In genomic region chr2:178412598-178412997, GRCm38 (mm10) we compare ENCODE assay signal across 10 mouse cellular contexts. TPM values are rescaled to one million over a fixed set of nuclear protein-coding genes. Genes with fewer than 3 reads are reported as not detected.
DNase-seq lines count a peak whose midpoint lies in the region; ATAC-seq lines count a peak whose summit lies in the region.
"Had no signal": no experiment of that assay in that cellular context is flagged by ENCODE, and none has a peak within 500 bp of the region (broad histone marks: within the 10 kb centered on the region; RNA-seq: fewer than 3 reads in every experiment).

No protein-coding gene starts in this region.

- peaks cover 23% of the 10 kb centered on the region for H3K27me3 ChIP-seq in hindbrain, embryonic 13.5 days
- peaks cover 21% of the 10 kb centered on the region for H3K27me3 ChIP-seq in hindbrain, embryonic 12.5 days
- H3K27me3 ChIP-seq in heart, embryonic 10.5 days (ENCODE audit: insufficient read depth, poor library complexity, severe bottlenecking): 0 out of 2 replicates have a peak, but pooled peaks cover 5% of the 10 kb centered on the region
- H3K27me3 ChIP-seq in lung, embryonic 16.5 days (ENCODE audit: control insufficient read depth, insufficient read depth, low read depth, low read length): peaks cover 9% of the 10 kb centered on the region

- WGBS in hindbrain, embryonic 13.5 days: 63% methylated on average over 6 of the region's 6 CpGs
- 55% methylated on average over 6 of the region's 6 CpGs for WGBS in hindbrain, embryonic 12.5 days
- 20% methylated on average over 6 of the region's 6 CpGs for WGBS in heart, embryonic 10.5 days
- WGBS in lung, embryonic 16.5 days: 36% methylated on average over 6 of the region's 6 CpGs

- H3K36me3 ChIP-seq in hindbrain, embryonic 13.5 days: no peaks in the 10 kb centered on the region
- H3K36me3 ChIP-seq in hindbrain, embryonic 12.5 days: no peaks in the 10 kb centered on the region
- peaks cover 2% of the 10 kb centered on the region; the same call in 1 of the 2 replicates for H3K36me3 ChIP-seq in heart, embryonic 10.5 days
- H3K36me3 ChIP-seq in lung, embryonic 16.5 days (ENCODE audit: control insufficient read depth, insufficient read depth, low read length): no peaks in the 10 kb centered on the region
- H3K36me3 ChIP-seq: liver, embryonic 15.5 days had no signal

- H3K9me3 ChIP-seq in hindbrain, embryonic 13.5 days: no peaks in the 10 kb centered on the region
- H3K9me3 ChIP-seq in hindbrain, embryonic 12.5 days (replicated peaks): 0 out of 2 replicates have a peak, but pooled peaks cover under 1% of the 10 kb centered on the region
- peaks cover 1% of the 10 kb centered on the region; the same call in 1 of the 2 replicates for H3K9me3 ChIP-seq in heart, embryonic 10.5 days
- peaks cover under 1% of the 10 kb centered on the region; the same call in 1 of the 2 replicates for H3K9me3 ChIP-seq in lung, embryonic 16.5 days (ENCODE audit: control insufficient read depth, low read length)
- H3K9me3 ChIP-seq: liver, embryonic 15.5 days had no signal

- peak overlapping the region; percentile 99 for H3K4me2 ChIP-seq in hindbrain, embryonic 13.5 days
- no peak overlapping the region for H3K4me2 ChIP-seq in hindbrain, embryonic 12.5 days (replicated peaks)
- H3K4me2 ChIP-seq in lung, embryonic 16.5 days (ENCODE audit: low read depth, low read length): no peak overlapping the region

- 0 out of 2 replicates have a peak overlapping the region, but pooled peaks have one; percentile 53 for H3K4me3 ChIP-seq in hindbrain, embryonic 13.5 days
- H3K4me3 ChIP-seq in hindbrain, embryonic 12.5 days: no peak overlapping the region
- H3K4me3 ChIP-seq in heart, embryonic 10.5 days: peak overlapping the region; percentile 74
- H3K4me3 ChIP-seq in lung, embryonic 16.5 days (ENCODE audit: low read length): no peak overlapping the region
- H3K4me3 ChIP-seq: liver, embryonic 15.5 days had no signal

- H3K27ac ChIP-seq in hindbrain, embryonic 13.5 days: no peak overlapping the region
- no peak overlapping the region for H3K27ac ChIP-seq in hindbrain, embryonic 12.5 days
- H3K27ac ChIP-seq in heart, embryonic 10.5 days: peak overlapping the region; percentile 93
- no peak overlapping the region for H3K27ac ChIP-seq in lung, embryonic 16.5 days (ENCODE audit: low read length)
- H3K27ac ChIP-seq: liver, embryonic 15.5 days had no signal

- no peak overlapping the region for H3K9ac ChIP-seq in hindbrain, embryonic 13.5 days
- H3K9ac ChIP-seq in hindbrain, embryonic 12.5 days: no peak overlapping the region
- H3K9ac ChIP-seq in lung, embryonic 16.5 days (ENCODE audit: low read length): no peak overlapping the region
- H3K9ac ChIP-seq: liver, embryonic 15.5 days had no signal

- ATAC-seq in hindbrain, embryonic 13.5 days (ENCODE audit: low FRiP score): no peak
- no peak for ATAC-seq in hindbrain, embryonic 12.5 days (ENCODE audit: low FRiP score)
- ATAC-seq in lung, embryonic 16.5 days (ENCODE audit: low read depth): peak; percentile 41
- ATAC-seq in granulocyte monocyte progenitor cell, adult 5-6 weeks (replicated peaks; ENCODE audit: poor library complexity, severe bottlenecking): no peak

- H3K4me1 ChIP-seq in hindbrain, embryonic 13.5 days (replicated peaks): peaks cover 31% of the 10 kb centered on the region
- H3K4me1 ChIP-seq in hindbrain, embryonic 12.5 days: peaks cover 26% of the 10 kb centered on the region
- peaks cover 66% of the 10 kb centered on the region for H3K4me1 ChIP-seq in heart, embryonic 10.5 days
- H3K4me1 ChIP-seq in lung, embryonic 16.5 days (replicated peaks; ENCODE audit: control insufficient read depth, insufficient read depth, low read length): peaks cover 28% of the 10 kb centered on the region

- peak; percentile 54 for DNase-seq in Muller cell, postnatal 12 days (ENCODE audit: inconsistent ontology term)
- DNase-seq in heart, embryonic 10.5 days (ENCODE audit: low spot score): peak; percentile 83
- DNase-seq in embryo, embryonic 10.5 days (ENCODE audit: low spot score): no peak
- no peak for DNase-seq in spleen, postnatal 10 days (ENCODE audit: low spot score in 2 of 2)

RNA-seq across cellular contexts. Expression of gene Ppp1r3d, which starts 1.7 kb away (rescaled TPM):
- polyA plus RNA-seq in hindbrain, embryonic 13.5 days (2015; fragmentation: Nextera tagmentation; extraction: Ambion mirVana): 2.3 and 2.9 TPM in 2 replicates
- 3.4 and 4.0 TPM in 2 replicates for polyA plus RNA-seq in hindbrain, embryonic 12.5 days (2016; fragmentation: Nextera tagmentation; extraction: Ambion mirVana)
- 14.6 and 20.4 TPM in 2 replicates for polyA plus RNA-seq in heart, embryonic 10.5 days (2016; fragmentation: Nextera tagmentation; extraction: Ambion mirVana)
- polyA plus RNA-seq in lung, embryonic 16.5 days (2015; fragmentation: Nextera tagmentation; extraction: Ambion mirVana): 3.1 and 3.2 TPM in 2 replicates
- total RNA-seq in granulocyte monocyte progenitor cell, adult 5-6 weeks (2014; fragmentation: Nextera tagmentation): 2.4 and 3.2 TPM in 2 replicates
- total RNA-seq in granulocyte monocyte progenitor cell, adult 5-6 weeks (2017): 0.73 and 1.0 TPM in 2 replicates

RNA-seq across cellular contexts. Expression of gene Fam217b, which starts 1.7 kb away (rescaled TPM):
- 8.1 and 9.8 TPM in 2 replicates for polyA plus RNA-seq in hindbrain, embryonic 13.5 days (2015; fragmentation: Nextera tagmentation; extraction: Ambion mirVana)
- polyA plus RNA-seq in hindbrain, embryonic 12.5 days (2016; fragmentation: Nextera tagmentation; extraction: Ambion mirVana): 4.1 and 6.4 TPM in 2 replicates
- polyA plus RNA-seq in heart, embryonic 10.5 days (2016; fragmentation: Nextera tagmentation; extraction: Ambion mirVana): 6.6 TPM in 2 replicates
- 2.8 and 3.2 TPM in 2 replicates for polyA plus RNA-seq in lung, embryonic 16.5 days (2015; fragmentation: Nextera tagmentation; extraction: Ambion mirVana)
- total RNA-seq in granulocyte monocyte progenitor cell, adult 5-6 weeks (2014; fragmentation: Nextera tagmentation): 7.0 and 7.4 TPM in 2 replicates
- 3.9 and 5.9 TPM in 2 replicates for total RNA-seq in granulocyte monocyte progenitor cell, adult 5-6 weeks (2017)

RNA-seq across cellular contexts. Expression of gene Sycp2, which starts 5.1 kb away (rescaled TPM):
- 0.31 and 0.35 TPM in 2 replicates for polyA plus RNA-seq in hindbrain, embryonic 13.5 days (2015; fragmentation: Nextera tagmentation; extraction: Ambion mirVana)
- polyA plus RNA-seq in hindbrain, embryonic 12.5 days (2016; fragmentation: Nextera tagmentation; extraction: Ambion mirVana): 0.22 and 0.25 TPM in 2 replicates
- 0.06 and 0.18 TPM in 2 replicates for polyA plus RNA-seq in heart, embryonic 10.5 days (2016; fragmentation: Nextera tagmentation; extraction: Ambion mirVana)
- 0.05 TPM in 1 of 2 replicates, not detected in the other for polyA plus RNA-seq in lung, embryonic 16.5 days (2015; fragmentation: Nextera tagmentation; extraction: Ambion mirVana)
- 0.06 TPM in 1 of 2 replicates, not detected in the other for total RNA-seq in granulocyte monocyte progenitor cell, adult 5-6 weeks (2014; fragmentation: Nextera tagmentation)
- total RNA-seq in granulocyte monocyte progenitor cell, adult 5-6 weeks (2017): not detected in 2 replicates
- polyA plus RNA-seq: liver, embryonic 15.5 days; spleen, adult 2 months had no signal

RNA-seq across cellular contexts. Expression of gene Cdh26, which starts 17.7 kb away (rescaled TPM):
- polyA plus RNA-seq in hindbrain, embryonic 13.5 days (2015; fragmentation: Nextera tagmentation; extraction: Ambion mirVana): 0.16 and 0.17 TPM in 2 replicates
- 0.06 and 0.51 TPM in 2 replicates for polyA plus RNA-seq in hindbrain, embryonic 12.5 days (2016; fragmentation: Nextera tagmentation; extraction: Ambion mirVana)
- polyA plus RNA-seq in heart, embryonic 10.5 days (2016; fragmentation: Nextera tagmentation; extraction: Ambion mirVana): 0.05 and 0.23 TPM in 2 replicates
- 0.28 and 0.30 TPM in 2 replicates for polyA plus RNA-seq in lung, embryonic 16.5 days (2015; fragmentation: Nextera tagmentation; extraction: Ambion mirVana)
- total RNA-seq in granulocyte monocyte progenitor cell, adult 5-6 weeks (2014; fragmentation: Nextera tagmentation): not detected in 2 replicates
- not detected in 2 replicates for total RNA-seq in granulocyte monocyte progenitor cell, adult 5-6 weeks (2017)
- polyA plus RNA-seq: spleen, adult 2 months had no signal

Comparison
In these comparisons a context has a peak if more than half of its experiments do, and no peak if none do; other contexts are left out.
1. H3K4me3 ChIP-seq: peak in hindbrain, embryonic 13.5 days (single experiment) and heart, embryonic 10.5 days (single experiment); none in hindbrain, embryonic 12.5 days (single experiment) and lung, embryonic 16.5 days (single experiment).
2. DNase-seq: peak in Muller cell, postnatal 12 days (single experiment) and heart, embryonic 10.5 days (single experiment); none in embryo, embryonic 10.5 days (single experiment) and spleen, postnatal 10 days (0 of 2).